Mouse (Mus musculus) inflammation-experienced regulatory T-cells, adult 6 months (primary cell): ENCODE data around the gene Lin7a. TPM values are rescaled to one million over a fixed set of nuclear protein-coding genes. Genes with fewer than 3 reads are reported as not detected.

Experiments used
- ATAC-seq: one replicate; pipeline ENCODE4 v1.8.0; 2017
- polyA plus RNA-seq, 3 experiments: library from polyadenylated mRNA; unstranded; fragments of 100-300 nt; shearing (Covaris generic); gene quantifications; one replicate each; pipeline ENCODE4 v1.2.1; 2017

Lin7a gene
- polyA plus RNA-seq, 3 experiments from 2014 or later: 0.13 TPM; not detected in 2

- ATAC-seq: no peak
Observed at GRCm38 (mm10) chr10:107251801-107252502, 19.5 kb upstream of the Lin7a start.

GRCm38 (mm10) chr10:107252503-107252815, 19.0 kb upstream of the Lin7a start:
- ATAC-seq: no peak

- no peak for ATAC-seq
Observed at GRCm38 (mm10) chr10:107253191-107253965, 18.1 kb upstream of the Lin7a start.

- no peak for ATAC-seq
Observed at GRCm38 (mm10) chr10:107254656-107255055, 16.8 kb upstream of the Lin7a start.

GRCm38 (mm10) chr10:107255351-107256050, 16.0 kb upstream of the Lin7a start:
- no peak for ATAC-seq

- no peak for ATAC-seq
Observed at GRCm38 (mm10) chr10:107256451-107256960, 15.0 kb upstream of the Lin7a start.

- ATAC-seq: no peak
Observed at GRCm38 (mm10) chr10:107260428-107260827, 11.1 kb upstream of the Lin7a start.

GRCm38 (mm10) chr10:107272131-107272803, 781 bp downstream of the Lin7a start:
- ATAC-seq: no peak

GRCm38 (mm10) chr10:107272804-107273145, 1.3 kb downstream of the Lin7a start:
- no peak for ATAC-seq

GRCm38 (mm10) chr10:107273848-107274247, 2.4 kb downstream of the Lin7a start:
- no peak for ATAC-seq

GRCm38 (mm10) chr10:107274785-107275184, 3.3 kb downstream of the Lin7a start:
- no peak for ATAC-seq

- no peak for ATAC-seq
Observed at GRCm38 (mm10) chr10:107276647-107277046, 5.2 kb downstream of the Lin7a start.

GRCm38 (mm10) chr10:107293934-107294664, 22.6 kb downstream of the Lin7a start:
- ATAC-seq: no peak

- ATAC-seq: no peak
Observed at GRCm38 (mm10) chr10:107300587-107301248, 29.2 kb downstream of the Lin7a start.

GRCm38 (mm10) chr10:107310964-107311490, 39.5 kb downstream of the Lin7a start:
- ATAC-seq: no peak

GRCm38 (mm10) chr10:107312609-107313008, 41.1 kb downstream of the Lin7a start:
- ATAC-seq: no peak

- ATAC-seq: no peak
Observed at GRCm38 (mm10) chr10:107313395-107313794, 41.9 kb downstream of the Lin7a start.

- no peak for ATAC-seq
Observed at GRCm38 (mm10) chr10:107315251-107315650, 43.8 kb downstream of the Lin7a start.

GRCm38 (mm10) chr10:107315681-107316080, 44.2 kb downstream of the Lin7a start:
- ATAC-seq: no peak

- ATAC-seq: no peak
Observed at GRCm38 (mm10) chr10:107316100-107316499, 44.6 kb downstream of the Lin7a start.

GRCm38 (mm10) chr10:107319648-107320047, 48.2 kb downstream of the Lin7a start:
- no peak for ATAC-seq
